Mouse (Mus musculus): ENCODE measurements around the gene Trpv4.

Trpv4 gene

DNA sequence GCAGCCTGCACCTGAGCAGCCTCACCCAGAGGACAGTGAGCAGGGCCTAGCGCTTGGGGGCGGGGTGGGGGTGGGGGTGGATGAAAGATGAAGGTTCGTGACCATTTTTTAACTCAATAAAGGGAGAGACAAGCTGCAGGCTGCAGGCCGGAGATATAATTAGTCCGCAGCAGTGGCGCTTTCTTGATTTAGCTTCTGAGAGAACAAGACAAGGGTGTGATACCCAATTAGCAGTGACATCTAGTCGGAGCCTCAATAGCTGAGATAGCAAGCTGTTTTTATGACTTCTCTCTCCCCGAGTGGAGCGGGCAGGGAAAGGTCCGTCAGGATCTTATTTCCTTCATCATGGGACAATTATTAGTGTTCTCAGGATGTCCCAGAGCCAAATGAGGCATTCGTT is 83.2 kb downstream of the Trpv4 start:
- in situ Hi-C loops (cut with MboI; ENCODE audit: unreplicated experiment in 2 of 2) = loop anchor here (25.0 kb wide), 3 partner anchors 788 to 1463 kb away; no protein-coding TSS in a partner anchor

DNA sequence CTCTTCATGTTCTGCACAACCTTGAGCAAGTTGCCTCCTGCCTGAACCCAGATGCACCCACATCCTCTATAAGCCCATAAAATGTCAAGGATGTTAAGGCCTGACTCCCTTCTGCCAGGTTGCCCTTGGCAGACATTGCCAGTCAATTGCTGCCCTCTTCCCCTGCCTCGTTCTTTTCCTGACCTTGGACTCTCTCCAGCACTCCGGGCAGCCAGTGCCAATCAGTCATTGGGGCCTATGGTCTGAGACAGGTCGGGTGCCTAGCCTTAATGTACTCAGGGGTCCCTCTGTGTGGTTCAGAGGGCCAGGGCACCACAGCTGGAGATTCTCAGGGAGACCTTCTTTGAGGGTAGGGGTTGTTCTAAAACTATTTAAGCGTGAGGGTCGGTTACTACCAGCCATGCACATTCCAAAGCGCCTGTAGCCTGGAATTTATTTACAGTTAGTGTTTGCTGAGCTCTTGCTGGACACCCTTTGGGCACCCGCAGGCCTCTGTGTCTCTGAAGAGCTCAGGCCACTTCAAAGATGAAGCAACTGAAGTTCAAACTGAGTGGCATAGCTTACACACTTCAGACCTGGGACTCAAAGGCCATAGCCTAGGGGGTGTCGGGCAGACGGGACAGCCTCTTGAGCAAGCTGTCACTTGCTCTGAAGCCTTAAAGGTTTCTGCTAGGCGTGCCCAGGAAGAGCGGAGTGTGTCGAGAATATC is 84.1 kb downstream of the Trpv4 start:
- in situ Hi-C loops (cut with MboI; ENCODE audit: unreplicated experiment in 2 of 2) = no loop called here

DNA sequence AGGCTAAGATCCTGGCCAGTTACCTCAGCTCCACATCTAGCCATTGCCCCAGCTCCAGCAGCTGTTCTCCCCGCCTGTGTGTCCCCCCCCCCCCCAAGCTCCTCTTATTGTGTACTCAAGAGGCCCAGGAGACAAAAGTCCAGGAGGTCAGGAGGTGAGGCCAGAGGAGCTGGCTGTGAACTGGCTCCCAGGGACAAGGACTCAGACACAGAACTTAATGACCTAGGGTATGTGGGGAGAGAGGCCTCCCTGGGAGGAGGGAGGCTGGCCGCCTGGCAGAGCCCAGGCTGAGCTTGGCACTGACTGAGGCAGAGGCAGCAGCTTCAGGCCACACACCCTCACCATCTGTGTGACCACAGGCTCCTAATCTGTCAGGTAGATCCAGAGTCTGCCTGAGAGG is 85.2 kb downstream of the Trpv4 start:
- in situ Hi-C loops (cut with MboI; ENCODE audit: unreplicated experiment in 2 of 2) = no loop called here

All from v-Abl transformed pro-B cells (cell line).